Mouse (Mus musculus) intestine, embryonic 14.5 days (tissue): ENCODE data around the gene Dag1. TPM values are rescaled to one million over a fixed set of nuclear protein-coding genes. Genes with fewer than 3 reads are reported as not detected.

Source experiments
- ATAC-seq: fragments of 200-750 bp; cut with Nextera tagmentation; replicated peaks from 2 replicates; pipeline ENCODE4 v1.8.0; 2017; ENCODE audit warnings: low read depth, moderate number of reproducible peaks, moderate TSS enrichment, moderate library complexity; ENCODE audit not compliant: low FRiP score, low TSS enrichment
- DNase-seq: peaks from one replicate; pipeline ENCODE4 v3.0.0-alpha.2; 2018; ENCODE audit warnings: low spot score
- H3K27ac ChIP-seq: fragments of 300-500 bp; sonication (generic); 2 replicates; pipeline ENCODE4 v1.5.1; 2014; ENCODE audit warnings: low read depth, mild to moderate bottlenecking, control low read depth
- H3K27me3 ChIP-seq: fragments of 300-500 bp; sonication (generic); replicated peaks from 2 replicates; pipeline ENCODE4 v1.6.1; 2014; ENCODE audit warnings: low read length, control low read depth; ENCODE audit not compliant: control insufficient read depth, insufficient read depth
- H3K36me3 ChIP-seq: fragments of 300-500 bp; sonication (generic); 2 replicates; pipeline ENCODE4 v1.6.1; 2014; ENCODE audit warnings: low read length, control low read depth; ENCODE audit not compliant: control insufficient read depth, insufficient read depth
- H3K4me1 ChIP-seq: fragments of 300-500 bp; sonication (generic); replicated peaks from 2 replicates; pipeline ENCODE4 v1.6.1; 2014; ENCODE audit warnings: low read length, control low read depth, mixed read lengths; ENCODE audit not compliant: control insufficient read depth, insufficient read depth
- H3K4me2 ChIP-seq: fragments of 300-500 bp; sonication (generic); 2 replicates; pipeline ENCODE4 v1.6.1; 2014; ENCODE audit warnings: low read length
- H3K4me3 ChIP-seq: fragments of 300-500 bp; sonication (generic); 2 replicates; pipeline ENCODE4 v1.5.1; 2014; ENCODE audit warnings: low read depth, low read length, control low read depth, mixed read lengths
- H3K9ac ChIP-seq: fragments of 300-500 bp; sonication (generic); 2 replicates; pipeline ENCODE4 v1.6.1; 2014; ENCODE audit warnings: mild to moderate bottlenecking, low read length
- H3K9me3 ChIP-seq: fragments of 300-500 bp; sonication (generic); 2 replicates; pipeline ENCODE4 v1.6.1; 2016; ENCODE audit warnings: low read length, control low read depth; ENCODE audit not compliant: control insufficient read depth
- WGBS: fragments of 180-500 bp; shearing (Covaris S2); extraction: QIAGEN DNeasy Blood & Tissue Kit; methylation state at CpG from one replicate; pipeline ENCODE4 v1.1.7; 2014; 5-methylcytosine and 5-hydroxymethylcytosine counted together
- polyA plus RNA-seq: library from polyadenylated mRNA; unstranded; fragments of >200 nt; fragmentation: Nextera tagmentation; extraction: Ambion mirVana; gene quantifications from 2 replicates; pipeline ENCODE4 v1.2.1, GENCODE M21; 2014

Gene Dag1
- polyA plus RNA-seq, 1 experiment from 2014 or later = 75.6 TPM

- Histone ChIP-seq H3K9ac (no peak overlapping the region), H3K27me3 (no peaks in the 10 kb centered on the region), H3K4me3 (no peak overlapping the region), H3K36me3 (no peaks in the 10 kb centered on the region), H3K4me1 (peaks cover 22% of the 10 kb centered on the region), H3K4me2 (no peak overlapping the region), H3K27ac (no peak overlapping the region), H3K9me3 (no peaks in the 10 kb centered on the region)
- ATAC-seq = no peak
- no peak for DNase-seq
- 64% methylated on average over 10 of the region's 10 CpGs for WGBS
Observed at GRCm38 (mm10) chr9:108266261-108266935, 2.6 kb upstream of the Dag1 start.

- Histone ChIP-seq H3K27me3 (no peaks in the 10 kb centered on the region), H3K4me3 (peak overlapping the region; percentile 92), H3K4me2 (peak overlapping the region; percentile 60), H3K27ac (peak overlapping the region; percentile 82), H3K4me1 (peaks cover 22% of the 10 kb centered on the region), H3K9me3 (no peaks in the 10 kb centered on the region), H3K36me3 (no peaks in the 10 kb centered on the region), H3K9ac (peak overlapping the region; percentile 31)
- ATAC-seq (no peak; the same call in 1 of the 2 replicates), DNase-seq (peak; percentile 67)
- 8% methylated on average over 10 of the region's 10 CpGs for WGBS
Observed at GRCm38 (mm10) chr9:108264191-108264921, 598 bp upstream of the Dag1 start.

GRCm38 (mm10) chr9:108263131-108263681 is 552 bp downstream of the Dag1 start:
- peak overlapping the region; percentile 92 for H3K4me3 ChIP-seq
- ATAC-seq = peak; percentile 61
- peak overlapping the region; percentile 84 for H3K9ac ChIP-seq
- peaks cover 22% of the 10 kb centered on the region for H3K4me1 ChIP-seq
- H3K27ac ChIP-seq = peak overlapping the region; percentile 93
- no peaks in the 10 kb centered on the region for H3K27me3 ChIP-seq
- H3K4me2 ChIP-seq = peak overlapping the region; percentile 60
- WGBS = under 1% methylated on average over 57 of the region's 62 CpGs
- H3K9me3 ChIP-seq = no peaks in the 10 kb centered on the region
- H3K36me3 ChIP-seq = no peaks in the 10 kb centered on the region
- no peak for DNase-seq

GRCm38 (mm10) chr9:108262494-108263049 is 1.2 kb downstream of the Dag1 start:
- Histone ChIP-seq H3K4me3 (peak overlapping the region; percentile 92), H3K4me1 (peaks cover 22% of the 10 kb centered on the region), H3K9me3 (no peaks in the 10 kb centered on the region), H3K27me3 (no peaks in the 10 kb centered on the region), H3K4me2 (peak overlapping the region; percentile 60), H3K27ac (peak overlapping the region; percentile 93), H3K9ac (peak overlapping the region; percentile 84), H3K36me3 (no peaks in the 10 kb centered on the region)
- 37% methylated on average over 11 of the region's 11 CpGs for WGBS
- ATAC-seq (no peak), DNase-seq (no peak)

- DNase-seq = no peak
- H3K9ac ChIP-seq = no peak overlapping the region
- H3K9me3 ChIP-seq = no peaks in the 10 kb centered on the region
- H3K4me1 ChIP-seq = peaks cover 22% of the 10 kb centered on the region
- no peaks in the 10 kb centered on the region for H3K36me3 ChIP-seq
- no peak for ATAC-seq
- H3K4me3 ChIP-seq = peak overlapping the region; percentile 92; the same call in 1 of the 2 replicates
- H3K4me2 ChIP-seq = peak overlapping the region; percentile 60
- H3K27me3 ChIP-seq = no peaks in the 10 kb centered on the region
- no peak overlapping the region for H3K27ac ChIP-seq
- 72% methylated on average over 7 of the region's 7 CpGs for WGBS
Observed at GRCm38 (mm10) chr9:108261865-108262264, 1.9 kb downstream of the Dag1 start.

- Histone ChIP-seq H3K27ac (no peak overlapping the region), H3K4me1 (peaks cover 22% of the 10 kb centered on the region), H3K9ac (no peak overlapping the region), H3K9me3 (no peaks in the 10 kb centered on the region), H3K27me3 (no peaks in the 10 kb centered on the region), H3K36me3 (no peaks in the 10 kb centered on the region), H3K4me3 (no peak overlapping the region), H3K4me2 (no peak overlapping the region)
- DNase-seq = no peak
- 76% methylated on average over 4 of the region's 4 CpGs for WGBS
- no peak for ATAC-seq
Observed at GRCm38 (mm10) chr9:108260526-108260925, 3.2 kb downstream of the Dag1 start.

GRCm38 (mm10) chr9:108252766-108253165 is 11.0 kb downstream of the Dag1 start:
- Histone ChIP-seq H3K27me3 (no peaks in the 10 kb centered on the region), H3K9me3 (no peaks in the 10 kb centered on the region), H3K4me3 (no peak overlapping the region), H3K27ac (no peak overlapping the region), H3K4me2 (no peak overlapping the region), H3K9ac (no peak overlapping the region), H3K36me3 (peaks cover 15% of the 10 kb centered on the region), H3K4me1 (no peaks in the 10 kb centered on the region)
- no peak for ATAC-seq
- WGBS = 81% methylated on average over 7 of the region's 7 CpGs
- DNase-seq = no peak

- no peak overlapping the region for H3K4me3 ChIP-seq
- no peak for DNase-seq
- no peak for ATAC-seq
- H3K36me3 ChIP-seq = peaks cover 15% of the 10 kb centered on the region
- no peak overlapping the region for H3K27ac ChIP-seq
- no peak overlapping the region for H3K4me2 ChIP-seq
- 91% methylated on average over 6 of the region's 6 CpGs for WGBS
- no peak overlapping the region for H3K9ac ChIP-seq
- H3K27me3 ChIP-seq = no peaks in the 10 kb centered on the region
- H3K4me1 ChIP-seq = no peaks in the 10 kb centered on the region
- no peaks in the 10 kb centered on the region for H3K9me3 ChIP-seq
Observed at GRCm38 (mm10) chr9:108251877-108252276, 11.9 kb downstream of the Dag1 start.
